ENCODE assay signal across 8 mouse cellular contexts in genomic region chr7:143123876-143124669, GRCm38 (mm10). TPM values are rescaled to one million over a fixed set of nuclear protein-coding genes. Genes with fewer than 3 reads are reported as not detected.
DNase-seq lines count a peak whose midpoint lies in the region; ATAC-seq and TF ChIP-seq lines count a peak whose summit lies in the region.

No protein-coding gene starts in this region.

- peak overlapping the region; percentile 13 to 16; a peak in 2 of 4 replicates for H3K4me3 ChIP-seq in ES-E14 (ENCODE audit: insufficient read depth in 1 of 2, low read depth in 1 of 2, low read length in 2 of 2, poor library complexity in 1 of 2, severe bottlenecking in 1 of 2)
- H3K4me3 ChIP-seq in cerebellum, adult 2 months (replicated peaks; ENCODE audit: insufficient read depth, low read depth, low read length): no peak overlapping the region
- H3K4me3 ChIP-seq in intestine, postnatal 0 days (ENCODE audit: low read depth, low read length): no peak overlapping the region

- DNase-seq in ES-E14 (ENCODE audit: low read depth, low spot score): peak; percentile 83
- DNase-seq in cerebellum, adult 2 months: peak; percentile 90 to 91
- peak; percentile 39 to 75 for DNase-seq in gastrocnemius, postnatal 4 days (ENCODE audit: low spot score in 2 of 2)
- peak; percentile 54 for DNase-seq in lung, postnatal 25 days (ENCODE audit: low spot score)
- DNase-seq in right cerebral cortex, postnatal 36 days (ENCODE audit: low spot score in 2 of 2): no peak
- DNase-seq in B cell, adult 2 months: no peak
- no peak for DNase-seq in layer of hippocampus, postnatal 36 days

- no peak for ATAC-seq in intestine, postnatal 0 days

- no peak for TF ChIP-seq CTCF in cerebellum, adult 2 months (IDR thresholded peaks at IDR 0.05; ENCODE audit: borderline replicate concordance, insufficient read depth, low read depth, low read length)
- no peak for TF ChIP-seq CTCF in intestine, postnatal 0 days (IDR thresholded peaks at IDR 0.05; ENCODE audit: low read depth)

- H3K9me3 ChIP-seq in ES-E14 (ENCODE audit: control insufficient read depth, insufficient read depth, low read depth, low read length): no peaks in the 10 kb centered on the region
- H3K9me3 ChIP-seq in intestine, postnatal 0 days (ENCODE audit: control insufficient read depth): no peaks in the 10 kb centered on the region

- no peak for TF ChIP-seq POLR2A in cerebellum, adult 2 months (IDR thresholded peaks at IDR 0.05; ENCODE audit: borderline replicate concordance, insufficient read depth, low read length)

- in situ Hi-C loops in ES-E14 (cut with MboI; ENCODE audit: low sequenced_read_pairs in 2 of 2, unreplicated experiment in 2 of 2): no loop called here

- H3K4me1 ChIP-seq in ES-E14 (ENCODE audit: control insufficient read depth in 2 of 2, insufficient read depth in 2 of 2, low read length in 2 of 2, poor library complexity in 1 of 2): peaks cover 32 to 52% of the 10 kb centered on the region in 2 experiments
- H3K4me1 ChIP-seq in cerebellum, adult 2 months (ENCODE audit: control insufficient read depth, insufficient read depth, low read length): peaks cover 31% of the 10 kb centered on the region
- peaks cover 21% of the 10 kb centered on the region for H3K4me1 ChIP-seq in intestine, postnatal 0 days (replicated peaks; ENCODE audit: control insufficient read depth, insufficient read depth, low read length)

- H3K27me3 ChIP-seq in cerebellum, adult 2 months (ENCODE audit: control insufficient read depth, insufficient read depth, low read length): no peaks in the 10 kb centered on the region; the same call in 1 of the 2 replicates
- no peaks in the 10 kb centered on the region for H3K27me3 ChIP-seq in intestine, postnatal 0 days (replicated peaks; ENCODE audit: control insufficient read depth, insufficient read depth, low read length)

- H3K4me2 ChIP-seq in intestine, postnatal 0 days (replicated peaks; ENCODE audit: low read depth): no peak overlapping the region

- WGBS in cerebellum, adult 2 months: 7% methylated on average over 6 of the region's 6 CpGs
- WGBS in intestine, postnatal 0 days: 17% methylated on average over 6 of the region's 6 CpGs

- H3K27ac ChIP-seq in ES-E14 (ENCODE audit: insufficient read depth, low read depth, low read length, poor library complexity, severe bottlenecking): peak overlapping the region; percentile 87
- no peak overlapping the region for H3K27ac ChIP-seq in cerebellum, adult 2 months (ENCODE audit: insufficient read depth, low read length)
- 0 out of 2 replicates have a peak overlapping the region, but pooled peaks have one; percentile 21 for H3K27ac ChIP-seq in intestine, postnatal 0 days (ENCODE audit: low read depth, low read length)

- no peaks in the 10 kb centered on the region for H3K36me3 ChIP-seq in ES-E14 (ENCODE audit: control insufficient read depth, insufficient read depth, low read length, poor library complexity, severe bottlenecking)
- no peaks in the 10 kb centered on the region for H3K36me3 ChIP-seq in intestine, postnatal 0 days (ENCODE audit: control insufficient read depth, insufficient read depth)

- H3K9ac ChIP-seq in ES-E14 (ENCODE audit: insufficient read depth, low read depth, low read length, poor library complexity, severe bottlenecking): peak overlapping the region; percentile 51
- H3K9ac ChIP-seq in intestine, postnatal 0 days (ENCODE audit: low read depth, low read length): no peak overlapping the region

TF ChIP-seq in ES-E14, 5 proteins besides CTCF, POLR2A, EP300 and RAD21:
- TF ChIP-seq MAFK (IDR thresholded peaks at IDR 0.05; ENCODE audit: insufficient read depth, low read depth, low read length) (no peak), ZNF384 (IDR thresholded peaks at IDR 0.05; ENCODE audit: low read depth, low read length) (no peak), CHD2 (IDR thresholded peaks at IDR 0.05; ENCODE audit: low read depth, low read length) (0 out of 2 replicates have a peak, but pooled peaks have one; percentile 42), ZC3H11A (IDR thresholded peaks at IDR 0.05; ENCODE audit: borderline replicate concordance, low read depth, low read length) (0 out of 2 replicates have a peak, but pooled peaks have one; percentile 11), HCFC1 (IDR thresholded peaks at IDR 0.05; ENCODE audit: borderline replicate concordance, insufficient read depth, low read length) (peak; percentile 58; the same call in 1 of the 2 replicates)

RNA-seq across cellular contexts. Expression of gene Kcnq1, which starts 17.9 kb away (rescaled TPM):
- 0.22 and 0.42 TPM in 2 replicates for total RNA-seq in ES-E14 (2012; rRNA removed)
- 0.54 and 1.6 TPM in 2 replicates for polyA plus RNA-seq in cerebellum, adult 2 months (2012; rRNA removed)
- 1 to 10 TPM; 6.0 to 7.7 TPM for total RNA-seq in gastrocnemius, postnatal 4 days (2021)
- 10.5 and 13.8 TPM in 2 replicates for polyA plus RNA-seq in intestine, postnatal 0 days (2015; fragmentation: Nextera tagmentation; extraction: Ambion mirVana)
- 1 to 10 TPM in 1 of 2 experiments, under 1 TPM in 1; 0.55 to 1.1 TPM for total RNA-seq in layer of hippocampus, postnatal 36 days (2021)

RNA-seq across cellular contexts. Expression of gene Trpm5, which starts 29.6 kb away (rescaled TPM):
- total RNA-seq in ES-E14 (2012; rRNA removed): 1.0 TPM in 2 replicates
- 0.10 and 0.13 TPM in 2 replicates for polyA plus RNA-seq in cerebellum, adult 2 months (2012; rRNA removed)
- 10 to 100 TPM in 1 of 2 experiments, 1 to 10 TPM in 1; 10.0 to 10.3 TPM for total RNA-seq in gastrocnemius, postnatal 4 days (2021)
- 0.97 and 1.3 TPM in 2 replicates for polyA plus RNA-seq in intestine, postnatal 0 days (2015; fragmentation: Nextera tagmentation; extraction: Ambion mirVana)
- total RNA-seq in layer of hippocampus, postnatal 36 days (2021): not detected

RNA-seq across cellular contexts. Expression of gene Tssc4, which starts 55.0 kb away (rescaled TPM):
- total RNA-seq in ES-E14 (2012; rRNA removed): 51.0 and 64.3 TPM in 2 replicates
- 101 and 106 TPM in 2 replicates for polyA plus RNA-seq in cerebellum, adult 2 months (2012; rRNA removed)
- total RNA-seq in gastrocnemius, postnatal 4 days (2021): 10 to 100 TPM; 24.5 to 26.8 TPM
- 32.8 and 34.0 TPM in 2 replicates for polyA plus RNA-seq in intestine, postnatal 0 days (2015; fragmentation: Nextera tagmentation; extraction: Ambion mirVana)
- 10 to 100 TPM; 40.0 to 46.3 TPM for total RNA-seq in layer of hippocampus, postnatal 36 days (2021)

Comparison
In these comparisons a context has a peak if more than half of its experiments do, and no peak if none do; other contexts are left out.
1. DNase-seq: peak in ES-E14 (single experiment), cerebellum, adult 2 months (2 of 2), gastrocnemius, postnatal 4 days (2 of 2) and lung, postnatal 25 days (single experiment); none in right cerebral cortex, postnatal 36 days (0 of 2), B cell, adult 2 months (0 of 2) and layer of hippocampus, postnatal 36 days (0 of 2).
2. H3K4me3 ChIP-seq: peak in ES-E14 (2 of 2); none in cerebellum, adult 2 months (single experiment) and intestine, postnatal 0 days (single experiment).